ENCODE assay signal across 8 mouse cellular contexts in genomic region chr9:62366478-62367458, GRCm38 (mm10). TPM values are rescaled to one million over a fixed set of nuclear protein-coding genes. Genes with fewer than 3 reads are reported as not detected.
DNase-seq lines count a peak whose midpoint lies in the region; ATAC-seq and TF ChIP-seq lines count a peak whose summit lies in the region.

No protein-coding gene starts in this region.

- H3K27me3 ChIP-seq in limb, embryonic 14.5 days (ENCODE audit: control insufficient read depth, insufficient read depth, low read length), result no peaks in the 10 kb centered on the region

- H3K27ac ChIP-seq in cortical plate, adult 2 months (ENCODE audit: insufficient read depth, low read length), result peak overlapping the region; percentile 84
- H3K27ac ChIP-seq in limb, embryonic 14.5 days (replicated peaks; ENCODE audit: low read depth, low read length), result peak overlapping the region; percentile 48; the same call in 1 of the 2 replicates

- peak overlapping the region; percentile 28; the same call in 1 of the 2 replicates for H3K9ac ChIP-seq in limb, embryonic 14.5 days (ENCODE audit: low read depth, low read length, severe bottlenecking)

- 70% methylated on average over 23 of the region's 23 CpGs for WGBS in limb, embryonic 14.5 days

- TF ChIP-seq CTCF in cortical plate, adult 2 months (IDR thresholded peaks at IDR 0.05; ENCODE audit: extremely low read depth, insufficient read depth, low read length), result no peak

- no peak overlapping the region for H3K4me3 ChIP-seq in cortical plate, adult 2 months (ENCODE audit: insufficient read depth, low read length)
- H3K4me3 ChIP-seq in limb, embryonic 14.5 days (replicated peaks; ENCODE audit: low read length), result no peak overlapping the region

- H3K4me1 ChIP-seq in cortical plate, adult 2 months (ENCODE audit: control insufficient read depth, insufficient read depth, low read length), result peaks cover 36% of the 10 kb centered on the region
- peaks cover 63% of the 10 kb centered on the region for H3K4me1 ChIP-seq in limb, embryonic 14.5 days (ENCODE audit: control insufficient read depth, insufficient read depth, low read length)

- H3K36me3 ChIP-seq in limb, embryonic 14.5 days (ENCODE audit: control insufficient read depth, insufficient read depth, low read length), result no peaks in the 10 kb centered on the region; the same call in 1 of the 2 replicates

- no peak for TF ChIP-seq POLR2A in cortical plate, adult 2 months (IDR thresholded peaks at IDR 0.05; ENCODE audit: extremely low read depth, insufficient read depth, low read length)
- TF ChIP-seq POLR2A in limb, embryonic 14.5 days (IDR thresholded peaks at IDR 0.05; ENCODE audit: borderline replicate concordance, extremely low read depth, insufficient read depth, insufficient read length), result no peak

- peak; percentile 46 for DNase-seq in embryo, embryonic 10 days (ENCODE audit: low spot score)
- no peak for DNase-seq in embryo, embryonic 9.5 days (ENCODE audit: extremely low spot score)
- peak; percentile 83 for DNase-seq in 416B (ENCODE audit: low read depth)
- no peak for DNase-seq in limb, embryonic 14.5 days (ENCODE audit: low spot score)
- no peak for DNase-seq in right cerebral cortex, postnatal 25 days
- no peak for DNase-seq in right cerebral cortex, postnatal 4 days

- no peak for ATAC-seq in limb, embryonic 14.5 days (ENCODE audit: low FRiP score, low read depth)
- no peak for ATAC-seq in frontal cortex, adult (ENCODE audit: low TSS enrichment)

- no peak overlapping the region for H3K4me2 ChIP-seq in limb, embryonic 14.5 days (replicated peaks; ENCODE audit: low read depth, low read length, severe bottlenecking)

- H3K9me3 ChIP-seq in limb, embryonic 14.5 days (ENCODE audit: control insufficient read depth, low read length), result no peaks in the 10 kb centered on the region

RNA-seq across cellular contexts. Expression of gene Anp32a, which starts 25.7 kb away (rescaled TPM):
- 344 and 411 TPM in 2 replicates for polyA plus RNA-seq in cortical plate, adult 2 months (2012; rRNA removed)
- polyA plus RNA-seq in limb, embryonic 14.5 days (2012; rRNA removed), result 143 and 468 TPM in 2 replicates
- polyA plus RNA-seq in limb, embryonic 14.5 days (2014; fragmentation: Nextera tagmentation; extraction: Ambion mirVana), result 104 and 124 TPM in 2 replicates

Comparison
In these comparisons a context has a peak if more than half of its experiments do, and no peak if none do; other contexts are left out.
1. DNase-seq: peak in embryo, embryonic 10 days (single experiment) and 416B (single experiment); none in embryo, embryonic 9.5 days (single experiment), limb, embryonic 14.5 days (single experiment), right cerebral cortex, postnatal 25 days (single experiment) and right cerebral cortex, postnatal 4 days (single experiment).